Mouse (Mus musculus): ENCODE measurements at regions not wholly inside any gene's neighbourhood (a gene's known extent, or its start where the extent isn't known, plus 50 kb on each side); places are given as distances from the start of the nearest gene placed in this dataset.

DNA sequence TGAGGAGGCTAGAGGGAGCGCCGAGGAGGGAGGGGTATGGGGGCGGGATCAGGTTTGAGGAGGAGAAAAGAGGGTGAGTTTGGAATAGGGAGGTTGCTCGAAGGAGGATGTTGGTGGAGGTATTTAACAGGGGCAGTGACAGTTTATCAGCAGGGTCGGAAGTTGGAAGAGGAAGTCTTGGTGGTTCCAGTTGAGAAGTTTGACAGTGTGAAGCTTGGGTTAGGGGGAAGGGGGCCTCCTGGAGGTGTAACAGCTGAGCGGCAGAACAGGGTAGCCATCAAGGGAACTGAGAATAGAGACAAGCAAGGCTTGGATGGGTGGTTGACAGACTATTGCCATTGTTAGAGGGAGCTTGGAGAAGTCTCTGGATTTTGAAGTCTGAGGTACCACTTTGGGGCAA lies 276.8 kb upstream of the Rpl38 start:
- H3K27ac ChIP-seq (replicated peaks; ENCODE audit: low read depth, low read length): no peak overlapping the region
- no peaks in the 10 kb centered on the region for H3K4me1 ChIP-seq (ENCODE audit: control insufficient read depth, insufficient read depth, insufficient read length, low read length)
- H3K4me3 ChIP-seq (ENCODE audit: insufficient read depth, low read depth, low read length): no peak overlapping the region

DNA sequence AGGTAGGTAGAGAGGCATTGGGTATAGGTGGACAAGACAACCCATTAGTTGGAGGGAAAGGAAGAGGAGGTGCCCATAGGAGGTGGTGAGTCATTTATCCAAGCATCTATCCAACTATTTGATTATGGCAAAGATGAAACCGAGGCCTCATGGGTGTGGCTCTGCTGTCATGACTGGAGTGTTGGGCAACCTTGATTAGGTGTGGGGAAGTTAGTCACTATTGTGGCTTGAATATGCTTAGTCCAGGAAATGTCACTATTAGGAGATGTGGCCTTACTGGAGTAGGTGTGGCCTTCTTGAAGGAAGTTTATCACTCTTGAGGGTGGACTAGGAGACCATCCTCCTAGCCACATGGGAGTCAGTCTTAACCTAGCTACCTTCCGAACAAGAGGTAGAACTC lies 281.2 kb upstream of the Rpl38 start:
- Histone ChIP-seq H3K27ac (replicated peaks; ENCODE audit: low read depth, low read length) (no peak overlapping the region), H3K4me1 (ENCODE audit: control insufficient read depth, insufficient read depth, insufficient read length, low read length) (no peaks in the 10 kb centered on the region), H3K4me3 (ENCODE audit: insufficient read depth, low read depth, low read length) (no peak overlapping the region)

DNA sequence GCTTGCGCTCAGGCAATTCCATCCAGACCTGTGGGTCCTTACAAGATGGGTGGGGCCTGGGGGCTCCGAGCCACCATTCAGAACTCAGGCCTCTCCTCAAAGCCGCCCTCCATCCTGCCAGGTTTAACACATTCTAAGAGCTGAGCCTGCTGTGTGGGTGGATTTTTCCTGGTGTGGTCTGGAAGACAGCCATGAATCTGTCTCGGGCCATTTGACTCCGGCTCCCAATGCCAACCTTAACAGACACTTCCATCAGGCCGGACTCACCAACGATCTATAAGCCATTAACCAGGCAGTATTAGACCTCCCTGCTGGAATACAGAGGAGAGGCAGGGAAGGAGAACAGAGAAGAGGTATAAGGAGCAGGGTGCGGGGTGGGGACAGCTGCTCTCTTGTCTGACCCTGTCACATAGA lies 288.9 kb upstream of the Rpl38 start:
- H3K4me1 ChIP-seq (ENCODE audit: control insufficient read depth, insufficient read depth, insufficient read length, low read length): no peaks in the 10 kb centered on the region
- no peak overlapping the region for H3K4me3 ChIP-seq (ENCODE audit: insufficient read depth, low read depth, low read length)
- no peak overlapping the region for H3K27ac ChIP-seq (replicated peaks; ENCODE audit: low read depth, low read length)

DNA sequence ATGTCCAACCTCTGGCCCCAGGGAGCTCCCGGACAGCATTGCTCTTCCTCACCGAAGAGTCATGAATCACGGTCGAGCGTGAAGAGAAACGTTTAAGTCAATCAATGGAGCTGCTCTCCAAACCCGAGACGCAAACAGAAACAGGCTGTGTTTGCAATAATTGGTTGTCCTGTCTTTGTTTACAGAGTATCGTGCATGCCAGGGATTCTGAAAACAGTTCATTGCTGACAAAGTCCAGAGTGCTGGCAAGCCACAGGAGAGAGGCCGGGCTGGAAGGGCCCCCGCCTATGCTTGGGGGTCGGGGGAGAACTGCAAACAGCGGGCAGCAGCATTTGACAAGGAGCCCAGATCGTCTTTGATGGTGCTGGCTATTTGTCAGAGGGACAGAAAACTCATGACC lies 292.4 kb upstream of the Rpl38 start:
- Histone ChIP-seq H3K27ac (replicated peaks; ENCODE audit: low read depth, low read length) (no peak overlapping the region), H3K4me3 (ENCODE audit: insufficient read depth, low read depth, low read length) (no peak overlapping the region), H3K4me1 (ENCODE audit: control insufficient read depth, insufficient read depth, insufficient read length, low read length) (no peaks in the 10 kb centered on the region)

DNA sequence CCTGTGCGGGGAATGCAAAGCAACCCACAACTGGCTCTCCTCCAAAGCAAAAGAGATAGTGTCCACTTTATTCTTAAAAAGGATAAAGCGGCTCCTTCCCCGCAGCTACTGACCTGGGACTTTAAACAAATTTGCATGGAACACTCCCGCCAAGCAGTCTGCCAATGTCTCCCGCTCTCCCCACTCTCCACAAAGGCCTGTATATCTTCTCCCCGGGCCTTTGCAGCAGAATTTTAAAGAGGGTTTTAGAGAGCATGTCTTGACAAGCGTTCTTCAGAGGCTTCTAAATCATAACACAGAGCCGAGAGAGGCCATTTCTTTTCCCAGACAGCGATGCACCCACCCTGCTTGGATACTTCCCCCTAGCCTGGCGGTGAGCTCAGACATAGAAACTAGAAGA lies 297.6 kb upstream of the Rpl38 start:
- Histone ChIP-seq H3K4me3 (ENCODE audit: insufficient read depth, low read depth, low read length) (no peak overlapping the region), H3K27ac (replicated peaks; ENCODE audit: low read depth, low read length) (no peak overlapping the region), H3K4me1 (ENCODE audit: control insufficient read depth, insufficient read depth, insufficient read length, low read length) (no peaks in the 10 kb centered on the region)

DNA sequence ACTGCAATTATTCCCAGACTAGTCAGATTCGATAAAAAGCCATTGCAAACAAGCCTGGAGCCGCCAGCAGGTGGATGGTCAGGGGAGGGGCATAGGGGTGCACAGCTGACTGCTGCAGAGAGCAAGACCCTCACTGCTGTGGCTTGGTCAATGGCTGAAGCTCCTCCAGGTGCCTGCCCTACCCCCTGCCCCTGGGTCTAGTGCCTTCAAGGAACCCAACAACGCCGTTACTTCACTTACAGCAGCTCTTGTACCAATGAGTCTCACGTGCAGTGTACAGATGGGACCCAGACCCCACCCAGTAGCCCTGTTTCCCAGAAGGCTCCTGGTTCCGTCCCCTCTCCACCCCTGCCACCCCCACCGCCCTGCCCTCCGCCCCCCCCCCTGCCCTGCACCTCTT lies 300.5 kb upstream of the Rpl38 start:
- Histone ChIP-seq H3K4me3 (ENCODE audit: insufficient read depth, low read depth, low read length) (no peak overlapping the region), H3K4me1 (ENCODE audit: control insufficient read depth, insufficient read depth, insufficient read length, low read length) (no peaks in the 10 kb centered on the region)

DNA sequence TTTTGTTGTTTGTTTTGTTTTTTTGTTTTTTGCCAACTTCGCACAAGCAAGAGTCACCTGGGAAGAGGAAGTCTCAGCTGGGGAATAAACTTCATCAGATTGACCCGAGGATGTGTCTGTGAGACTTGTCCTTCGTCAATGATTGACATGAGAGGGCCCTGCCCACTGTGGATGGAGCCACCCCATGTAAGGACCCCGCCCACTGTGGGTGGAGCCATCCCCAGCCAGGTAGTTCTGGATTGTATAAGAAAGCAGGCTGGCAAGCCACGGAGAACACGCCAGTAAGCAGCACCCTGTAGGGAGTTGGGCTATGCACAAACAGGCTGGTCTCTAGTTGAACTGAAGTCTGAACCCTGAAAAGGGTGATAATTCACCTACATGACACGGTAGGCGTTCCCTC lies 294.1 kb upstream of the Sdk2 start:
- H3K4me3 ChIP-seq (ENCODE audit: insufficient read depth, low read depth, low read length): no peak overlapping the region
- H3K27ac ChIP-seq (replicated peaks; ENCODE audit: low read depth, low read length): no peak overlapping the region
- no peaks in the 10 kb centered on the region for H3K4me1 ChIP-seq (ENCODE audit: control insufficient read depth, insufficient read depth, insufficient read length, low read length)

More for the DNA sequence above, 300.5 kb upstream of the Rpl38 start:
- no peak overlapping the region for H3K27ac ChIP-seq (replicated peaks; ENCODE audit: low read depth, low read length)

DNA sequence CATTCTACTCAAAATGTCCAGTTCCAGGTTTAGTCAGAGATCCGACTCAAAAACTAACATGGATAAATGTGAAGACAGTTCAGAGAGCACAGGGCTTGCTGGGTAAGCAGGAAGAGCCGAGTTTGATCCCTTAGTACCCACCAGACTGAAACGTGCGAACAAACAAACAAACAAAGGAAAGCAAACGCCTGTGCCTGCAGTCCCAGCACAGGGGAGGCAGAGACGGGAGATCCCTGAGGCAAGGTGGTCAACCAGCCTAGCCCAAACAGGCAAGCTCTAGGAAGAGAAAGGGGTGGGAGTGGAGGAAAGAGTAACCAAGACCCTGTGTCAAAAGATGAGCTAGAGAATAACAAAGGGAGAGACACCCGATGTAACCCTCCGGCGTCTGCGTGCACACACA lies 293.5 kb upstream of the Sdk2 start:
- Histone ChIP-seq H3K4me3 (ENCODE audit: insufficient read depth, low read depth, low read length) (no peak overlapping the region), H3K4me1 (ENCODE audit: control insufficient read depth, insufficient read depth, insufficient read length, low read length) (no peaks in the 10 kb centered on the region), H3K27ac (replicated peaks; ENCODE audit: low read depth, low read length) (no peak overlapping the region)

DNA sequence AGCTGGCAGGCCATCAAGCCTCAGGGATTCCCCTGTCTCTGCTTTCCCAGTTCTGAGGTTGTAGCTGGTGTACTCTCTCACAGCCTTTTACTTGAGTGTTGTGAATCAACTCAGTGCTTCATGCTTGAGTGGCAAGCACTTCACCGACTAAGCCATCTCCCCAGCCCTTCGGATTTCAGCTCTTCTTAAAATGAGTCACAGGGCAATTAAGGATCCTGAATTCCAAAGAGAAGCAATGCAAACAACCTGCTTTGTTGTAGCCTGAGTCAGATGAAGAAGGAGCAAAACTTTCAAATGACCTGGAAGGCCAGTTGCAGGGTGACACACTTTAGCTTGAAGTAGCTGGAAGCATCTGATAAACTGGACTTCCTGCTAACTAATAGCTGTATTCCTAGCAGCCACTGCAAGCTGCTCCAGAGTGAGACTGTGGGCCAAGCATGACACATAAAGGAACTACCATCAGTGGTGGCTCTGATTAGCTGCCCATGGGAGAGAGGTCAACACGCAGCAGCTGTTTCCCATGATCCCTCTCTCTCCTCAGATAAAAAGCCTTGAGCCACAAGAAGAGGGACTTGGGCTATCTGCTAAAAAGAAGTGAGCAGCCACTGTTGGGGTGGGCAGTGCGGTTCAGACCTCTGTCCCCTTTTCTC lies 285.4 kb upstream of the Sdk2 start:
- no peaks in the 10 kb centered on the region for H3K4me1 ChIP-seq (ENCODE audit: control insufficient read depth, insufficient read depth, insufficient read length, low read length)
- no peak overlapping the region for H3K4me3 ChIP-seq (ENCODE audit: insufficient read depth, low read depth, low read length)
- H3K27ac ChIP-seq (replicated peaks; ENCODE audit: low read depth, low read length): no peak overlapping the region

DNA sequence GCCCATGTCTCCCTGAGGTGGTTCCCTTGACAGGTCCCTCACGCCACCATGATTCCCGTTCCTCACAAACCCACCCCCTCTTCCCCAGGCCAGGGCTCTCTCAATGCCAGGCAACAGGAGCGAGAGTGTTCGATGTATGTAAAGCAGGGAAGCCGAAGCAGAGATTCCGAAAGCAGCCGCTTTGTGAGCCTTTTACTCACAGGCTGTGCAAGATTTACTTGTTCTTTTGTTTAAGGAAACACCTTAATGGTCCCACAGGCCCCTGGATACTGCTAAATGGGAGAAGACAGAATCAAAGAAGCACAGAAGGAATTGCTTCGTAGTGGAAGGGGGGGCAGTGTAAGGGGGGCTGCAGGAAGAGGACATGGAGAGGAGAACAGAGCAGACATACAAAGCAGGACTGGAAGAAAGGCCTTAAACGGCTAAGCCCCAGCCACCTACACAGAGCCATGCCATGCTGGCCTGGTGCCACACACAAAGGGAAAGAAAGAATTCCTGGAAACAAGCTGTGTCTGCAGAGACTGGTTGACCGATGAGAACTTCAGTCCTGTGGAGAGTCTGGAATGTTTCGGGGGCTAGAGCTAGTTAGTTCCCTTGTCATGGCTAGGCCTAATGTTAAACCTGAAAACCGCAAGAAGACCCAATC lies 270.1 kb upstream of the Sdk2 start:
- Histone ChIP-seq H3K4me3 (ENCODE audit: insufficient read depth, low read depth, low read length) (no peak overlapping the region), H3K4me1 (ENCODE audit: control insufficient read depth, insufficient read depth, insufficient read length, low read length) (no peaks in the 10 kb centered on the region; the same call in 1 of the 2 replicates), H3K27ac (replicated peaks; ENCODE audit: low read depth, low read length) (no peak overlapping the region)

DNA sequence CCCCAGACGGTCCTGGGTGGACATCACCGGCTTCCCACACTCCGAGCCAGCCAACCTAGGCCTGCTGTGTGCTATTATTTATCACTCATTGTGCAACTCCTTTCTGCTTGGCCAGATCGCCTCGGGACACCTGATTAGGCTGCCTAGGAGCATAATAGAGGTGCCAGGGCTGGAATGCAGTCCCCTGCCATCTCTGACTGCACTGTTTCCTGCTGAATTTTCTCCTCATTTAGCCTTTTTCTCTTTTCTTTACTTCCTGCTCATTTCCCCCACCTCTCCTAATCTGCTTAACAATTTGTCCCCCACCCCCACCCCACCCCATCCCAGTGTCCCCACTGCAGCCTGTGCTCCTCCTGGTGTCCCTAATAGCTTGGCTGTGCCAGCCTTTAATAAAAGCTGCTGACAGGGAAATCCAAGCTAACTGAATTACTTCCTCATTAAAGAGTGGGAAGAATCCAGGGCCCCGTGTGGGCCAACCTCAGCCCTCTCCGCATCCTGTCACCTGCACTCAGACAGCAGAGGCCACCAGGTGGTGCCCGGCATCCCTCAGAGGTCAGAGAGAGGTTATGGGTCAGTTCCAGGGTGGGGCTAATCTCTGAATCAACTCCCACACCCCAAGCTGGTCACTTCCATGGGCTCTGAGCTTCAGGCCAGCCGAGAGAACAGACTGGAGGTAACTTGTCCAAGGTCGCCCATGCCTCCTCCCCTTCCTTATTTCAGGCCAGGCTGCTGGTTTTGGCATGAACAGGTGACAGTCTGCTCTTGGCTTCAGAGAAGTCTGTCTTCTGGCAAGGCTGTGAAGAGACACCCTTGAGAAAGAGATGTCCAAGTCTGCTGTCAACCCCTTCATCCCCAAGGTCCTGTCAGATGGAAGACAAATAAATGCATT lies 269.3 kb upstream of the Sdk2 start:
- Histone ChIP-seq H3K4me1 (ENCODE audit: control insufficient read depth, insufficient read depth, insufficient read length, low read length) (no peaks in the 10 kb centered on the region; the same call in 1 of the 2 replicates), H3K27ac (replicated peaks; ENCODE audit: low read depth, low read length) (no peak overlapping the region), H3K4me3 (ENCODE audit: insufficient read depth, low read depth, low read length) (no peak overlapping the region)

DNA sequence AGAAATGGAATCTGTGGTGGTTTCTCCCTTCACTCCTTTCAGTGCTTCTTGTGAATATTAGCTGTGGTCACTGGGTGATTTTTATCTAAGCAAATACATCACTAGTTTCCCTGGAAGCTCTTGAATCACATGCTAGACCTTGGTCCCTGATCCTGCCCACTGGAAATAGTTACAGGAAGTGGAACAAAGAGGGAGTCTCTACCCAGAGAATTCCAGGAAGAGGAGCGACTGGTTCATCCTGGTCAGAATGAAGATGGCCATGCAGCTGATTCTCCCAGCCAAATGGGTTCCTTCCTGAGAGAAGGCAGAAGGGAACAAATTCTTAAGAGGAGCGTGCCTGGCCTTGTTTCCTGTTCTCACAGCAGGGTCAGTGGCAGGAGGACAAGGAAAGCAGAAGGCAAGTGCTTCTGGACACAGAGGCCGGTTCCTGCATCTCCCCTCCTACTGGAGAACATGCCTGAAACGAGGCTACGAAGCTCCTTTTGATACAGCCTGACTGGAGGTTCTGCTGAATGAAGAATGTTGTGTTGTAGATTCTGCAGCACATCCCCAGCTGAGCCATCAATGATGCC lies 264.8 kb upstream of the Sdk2 start:
- Histone ChIP-seq H3K4me1 (ENCODE audit: control insufficient read depth, insufficient read depth, insufficient read length, low read length) (no peaks in the 10 kb centered on the region; the same call in 1 of the 2 replicates), H3K27ac (replicated peaks; ENCODE audit: low read depth, low read length) (no peak overlapping the region)

DNA sequence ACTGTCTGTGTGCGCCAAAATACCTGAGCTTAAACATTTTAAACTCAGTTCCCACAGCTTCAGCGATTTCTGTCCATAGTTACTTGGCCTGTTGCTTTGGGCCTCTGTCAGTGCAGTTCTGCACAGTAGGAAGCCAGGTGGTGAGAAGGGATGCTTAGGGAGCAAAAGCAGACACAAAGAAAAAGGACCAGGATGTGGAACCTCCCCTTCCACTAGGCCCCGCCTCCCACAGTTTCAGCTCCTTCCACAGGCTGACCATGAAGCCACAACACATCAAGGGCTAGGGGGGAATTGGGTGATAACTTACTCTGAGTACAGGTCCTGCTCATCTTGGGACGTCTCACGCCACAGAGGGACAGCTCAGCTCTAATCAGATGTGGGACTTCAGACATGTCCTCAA lies 263.5 kb upstream of the Sdk2 start:
- H3K4me3 ChIP-seq (ENCODE audit: insufficient read depth, low read depth, low read length): no peak overlapping the region
- H3K27ac ChIP-seq (replicated peaks; ENCODE audit: low read depth, low read length): no peak overlapping the region
- H3K4me1 ChIP-seq (ENCODE audit: control insufficient read depth, insufficient read depth, insufficient read length, low read length): no peaks in the 10 kb centered on the region; the same call in 1 of the 2 replicates

More for the DNA sequence above, 264.8 kb upstream of the Sdk2 start:
- no peak overlapping the region for H3K4me3 ChIP-seq (ENCODE audit: insufficient read depth, low read depth, low read length)

DNA sequence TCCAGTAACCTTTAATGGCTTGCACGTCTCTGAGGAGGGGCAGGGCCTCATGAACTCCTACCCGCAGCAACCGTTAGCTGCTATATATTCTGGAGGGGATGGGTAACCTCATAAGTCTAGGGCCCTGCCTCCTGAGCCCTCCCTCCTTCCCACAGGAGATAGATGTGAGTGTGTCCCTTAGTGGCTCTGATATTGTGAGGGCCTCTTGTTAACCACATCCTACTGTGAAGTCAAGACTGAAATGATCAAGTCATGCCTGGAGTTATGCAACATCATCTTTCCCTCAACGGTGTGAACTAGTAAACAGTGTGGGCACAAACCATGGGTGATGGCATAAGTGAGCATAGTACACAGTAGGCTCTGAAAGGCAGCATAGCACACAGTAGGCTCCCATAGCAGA lies 255.8 kb upstream of the Sdk2 start:
- H3K4me3 ChIP-seq (ENCODE audit: insufficient read depth, low read depth, low read length): no peak overlapping the region
- no peak overlapping the region for H3K27ac ChIP-seq (replicated peaks; ENCODE audit: low read depth, low read length)
- H3K4me1 ChIP-seq (ENCODE audit: control insufficient read depth, insufficient read depth, insufficient read length, low read length): no peaks in the 10 kb centered on the region

DNA sequence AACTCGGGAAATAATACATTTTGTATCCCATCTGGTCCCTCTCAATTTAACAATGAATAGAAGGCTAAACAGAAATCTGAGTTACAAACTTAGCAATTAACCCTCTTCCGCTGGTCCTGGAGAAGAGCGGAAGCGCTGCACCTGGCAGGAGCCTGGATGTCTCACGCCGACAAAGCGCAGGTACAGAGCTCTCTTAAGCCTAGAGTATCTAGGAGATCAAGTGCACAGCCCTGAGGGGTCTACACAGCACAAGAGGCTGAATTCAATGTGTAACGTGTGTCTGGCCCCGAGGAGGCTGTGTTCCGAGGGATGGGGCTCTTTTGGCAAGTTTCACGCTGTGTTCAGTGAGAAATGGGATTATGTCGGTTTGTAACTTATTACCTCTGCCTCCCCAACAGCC lies 255.1 kb upstream of the Sdk2 start:
- no peak overlapping the region for H3K27ac ChIP-seq (replicated peaks; ENCODE audit: low read depth, low read length)
- no peak overlapping the region for H3K4me3 ChIP-seq (ENCODE audit: insufficient read depth, low read depth, low read length)
- no peaks in the 10 kb centered on the region for H3K4me1 ChIP-seq (ENCODE audit: control insufficient read depth, insufficient read depth, insufficient read length, low read length)

All from brown adipose tissue, adult 24 weeks (tissue).